Mouse (Mus musculus) bone marrow, adult 2 months (tissue): ENCODE results near the gene Prrt1. TPM values are rescaled to one million over a fixed set of nuclear protein-coding genes. Genes with fewer than 3 reads are reported as not detected.

Experiments used
- H3K27ac ChIP-seq: fragments of 200-500 bp; 2 replicates; pipeline ENCODE4 v1.5.1; 2012; ENCODE audit warnings: low read depth, mild to moderate bottlenecking, control low read depth, inconsistent platforms, low read length; ENCODE audit not compliant: control insufficient read depth, poor library complexity, insufficient read depth
- H3K4me1 ChIP-seq: fragments of 200-500 bp; 2 replicates; pipeline ENCODE4 v1.6.1; 2011; ENCODE audit warnings: low read length; ENCODE audit not compliant: control insufficient read depth, insufficient read depth
- H3K4me3 ChIP-seq: fragments of 200-500 bp; replicated peaks from 2 replicates; pipeline ENCODE3; 2011; ENCODE audit warnings: mild to moderate bottlenecking, low read depth, low read length, control low read depth; ENCODE audit not compliant: control insufficient read depth
- CTCF ChIP-seq: fragments of 200-500 bp; IDR thresholded peaks from 2 replicates; pipeline ENCODE4 v1.5.1; 2011; ENCODE audit warnings: low read length, control low read depth; ENCODE audit not compliant: control insufficient read depth, insufficient read depth
- POLR2A ChIP-seq: fragments of 200-500 bp; IDR thresholded peaks from 2 replicates; pipeline ENCODE4 v1.6.1; 2011; ENCODE audit warnings: low read depth, mild to moderate bottlenecking, control low read depth, low read length, borderline replicate concordance; ENCODE audit not compliant: control insufficient read depth
- WGBS: fragments of 180-500 bp; shearing (Covaris S2); methylation state at CpG from one replicate; pipeline ENCODE4 v1.1.7; 2018; 5-methylcytosine and 5-hydroxymethylcytosine counted together
- polyA plus RNA-seq: library from polyadenylated mRNA; stranded (reverse); fragments of >200 nt; gene quantifications from 2 replicates; pipeline ENCODE4 v1.2.4, GENCODE M21; 2011; ENCODE audit warnings: low replicate concordance; ENCODE audit not compliant: missing spikeins, insufficient read depth, insufficient read length

Prrt1 gene
- polyA plus RNA-seq, 1 experiment: 4.5 TPM

DNA sequence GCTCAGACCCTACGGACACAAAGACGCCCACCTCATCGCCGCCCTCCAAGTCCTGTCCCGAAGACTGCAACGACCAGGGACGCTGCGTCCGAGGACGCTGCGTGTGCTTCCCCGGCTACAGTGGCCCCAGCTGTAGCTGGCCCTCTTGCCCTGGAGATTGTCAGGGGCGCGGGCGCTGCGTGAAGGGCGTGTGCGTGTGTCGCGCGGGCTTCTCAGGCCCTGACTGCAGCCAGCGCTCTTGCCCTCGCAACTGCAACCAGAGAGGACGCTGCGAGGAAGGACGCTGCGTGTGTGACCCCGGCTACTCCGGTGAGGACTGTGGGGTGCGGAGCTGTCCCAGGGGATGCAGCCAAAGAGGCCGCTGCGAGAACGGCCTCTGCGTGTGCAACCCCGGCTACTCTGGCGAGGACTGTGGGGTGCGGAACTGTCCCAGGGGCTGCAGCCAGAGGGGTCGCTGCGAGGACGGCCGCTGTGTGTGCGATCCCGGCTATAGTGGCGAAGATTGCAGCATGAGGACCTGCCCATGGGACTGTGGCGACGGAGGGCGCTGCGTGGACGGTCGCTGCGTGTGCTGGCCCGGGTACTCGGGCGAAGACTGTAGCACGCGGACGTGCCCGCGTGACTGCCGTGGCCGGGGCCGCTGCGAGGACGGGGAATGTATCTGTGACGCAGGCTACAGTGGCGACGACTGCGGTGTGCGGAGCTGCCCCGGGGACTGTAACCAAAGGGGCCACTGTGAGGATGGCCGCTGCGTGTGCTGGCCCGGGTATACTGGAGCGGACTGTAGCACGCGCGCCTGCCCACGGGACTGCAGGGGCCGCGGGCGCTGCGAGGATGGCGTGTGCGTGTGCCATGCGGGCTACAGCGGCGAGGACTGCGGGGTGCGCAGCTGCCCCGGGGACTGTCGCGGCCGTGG is 42.1 kb downstream of the Prrt1 start:
- no peaks in the 10 kb centered on the region for H3K4me1 ChIP-seq
- no peak for TF ChIP-seq POLR2A
- no peak for TF ChIP-seq CTCF
- H3K27ac ChIP-seq: no peak overlapping the region
- 18% methylated on average over 93 of the region's 93 CpGs for WGBS
- H3K4me3 ChIP-seq: no peak overlapping the region

DNA sequence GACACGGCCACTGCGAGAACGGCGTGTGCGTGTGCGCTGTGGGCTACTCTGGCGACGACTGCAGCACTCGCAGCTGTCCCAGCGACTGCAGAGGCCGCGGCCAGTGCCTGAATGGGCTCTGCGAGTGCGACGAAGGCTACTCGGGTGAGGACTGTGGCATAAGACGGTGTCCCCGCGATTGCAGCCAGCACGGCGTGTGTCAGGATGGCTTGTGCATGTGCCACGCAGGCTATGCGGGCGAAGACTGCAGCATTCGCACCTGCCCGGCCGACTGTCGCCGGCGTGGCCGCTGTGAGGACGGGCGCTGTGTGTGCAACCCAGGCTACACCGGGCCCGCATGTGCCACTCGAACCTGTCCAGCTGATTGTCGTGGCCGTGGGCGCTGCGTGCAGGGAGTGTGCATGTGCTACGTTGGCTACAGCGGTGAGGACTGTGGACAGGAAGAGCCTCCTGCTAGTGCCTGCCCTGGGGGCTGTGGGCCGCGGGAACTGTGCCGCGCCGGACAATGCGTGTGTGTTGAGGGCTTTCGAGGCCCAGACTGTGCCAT is 43.0 kb downstream of the Prrt1 start:
- no peak overlapping the region for H3K4me3 ChIP-seq
- WGBS: 35% methylated on average over 49 of the region's 49 CpGs
- TF ChIP-seq POLR2A (no peak), CTCF (no peak)
- H3K27ac ChIP-seq: no peak overlapping the region
- no peaks in the 10 kb centered on the region for H3K4me1 ChIP-seq

DNA sequence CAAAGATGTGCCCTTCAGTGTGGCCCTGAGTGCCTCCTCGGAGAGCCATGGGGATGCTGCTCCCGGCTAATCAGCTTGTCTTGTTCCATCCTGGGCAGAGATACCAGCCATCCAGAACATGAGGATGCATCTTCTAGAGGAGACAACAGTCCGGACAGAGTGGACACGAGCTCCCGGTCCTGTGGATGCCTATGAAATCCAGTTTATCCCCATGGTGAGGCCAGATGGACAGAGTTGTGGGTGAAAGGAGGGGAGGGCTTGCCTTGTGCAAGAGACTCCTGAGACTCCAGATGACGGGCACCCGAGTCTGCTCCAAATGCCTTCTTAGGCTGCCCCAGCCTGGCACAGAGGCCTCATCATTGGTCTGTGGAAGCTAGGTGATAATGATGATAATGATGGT is 43.8 kb downstream of the Prrt1 start:
- H3K27ac ChIP-seq: no peak overlapping the region
- no peak for TF ChIP-seq CTCF
- no peak for TF ChIP-seq POLR2A
- WGBS: 76% methylated on average over 7 of the region's 7 CpGs
- no peak overlapping the region for H3K4me3 ChIP-seq
- H3K4me1 ChIP-seq: no peaks in the 10 kb centered on the region

DNA sequence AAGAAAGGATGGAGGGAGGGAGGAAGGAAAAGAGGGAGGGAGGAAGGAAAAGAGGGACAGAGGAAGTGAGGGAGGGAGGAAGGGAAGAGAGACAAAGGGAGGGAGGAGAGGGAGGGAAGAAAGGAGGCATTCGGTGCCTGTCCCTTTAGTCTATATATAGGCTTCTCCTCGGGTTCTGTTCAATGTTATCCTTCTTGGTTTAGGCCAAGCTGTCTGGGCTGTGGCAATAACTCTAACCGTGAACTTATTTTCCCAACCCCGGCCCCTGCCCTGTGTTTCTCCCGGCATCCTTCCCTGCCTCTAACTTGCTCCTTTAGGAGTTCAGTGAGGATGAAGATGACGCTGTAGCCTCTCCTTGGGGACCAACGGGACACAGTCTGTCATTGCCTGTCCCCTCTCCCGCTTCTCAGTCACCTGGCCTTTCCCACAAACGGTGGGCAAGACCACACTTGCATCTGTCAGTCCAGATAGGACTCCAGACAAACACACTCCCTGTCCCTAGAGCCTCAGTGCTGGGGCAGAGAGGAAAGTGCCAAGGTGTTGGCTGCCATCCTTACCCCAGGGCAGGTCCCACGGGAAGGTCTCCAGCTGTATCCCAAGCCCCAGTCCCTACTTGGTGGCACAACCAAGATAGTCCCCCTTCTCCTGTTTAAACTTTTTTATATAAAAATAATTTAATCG is 45.3 kb downstream of the Prrt1 start:
- Histone ChIP-seq H3K4me1 (no peaks in the 10 kb centered on the region), H3K27ac (no peak overlapping the region), H3K4me3 (no peak overlapping the region)
- 60% methylated on average over 11 of the region's 11 CpGs for WGBS
- TF ChIP-seq CTCF (no peak), POLR2A (no peak)

DNA sequence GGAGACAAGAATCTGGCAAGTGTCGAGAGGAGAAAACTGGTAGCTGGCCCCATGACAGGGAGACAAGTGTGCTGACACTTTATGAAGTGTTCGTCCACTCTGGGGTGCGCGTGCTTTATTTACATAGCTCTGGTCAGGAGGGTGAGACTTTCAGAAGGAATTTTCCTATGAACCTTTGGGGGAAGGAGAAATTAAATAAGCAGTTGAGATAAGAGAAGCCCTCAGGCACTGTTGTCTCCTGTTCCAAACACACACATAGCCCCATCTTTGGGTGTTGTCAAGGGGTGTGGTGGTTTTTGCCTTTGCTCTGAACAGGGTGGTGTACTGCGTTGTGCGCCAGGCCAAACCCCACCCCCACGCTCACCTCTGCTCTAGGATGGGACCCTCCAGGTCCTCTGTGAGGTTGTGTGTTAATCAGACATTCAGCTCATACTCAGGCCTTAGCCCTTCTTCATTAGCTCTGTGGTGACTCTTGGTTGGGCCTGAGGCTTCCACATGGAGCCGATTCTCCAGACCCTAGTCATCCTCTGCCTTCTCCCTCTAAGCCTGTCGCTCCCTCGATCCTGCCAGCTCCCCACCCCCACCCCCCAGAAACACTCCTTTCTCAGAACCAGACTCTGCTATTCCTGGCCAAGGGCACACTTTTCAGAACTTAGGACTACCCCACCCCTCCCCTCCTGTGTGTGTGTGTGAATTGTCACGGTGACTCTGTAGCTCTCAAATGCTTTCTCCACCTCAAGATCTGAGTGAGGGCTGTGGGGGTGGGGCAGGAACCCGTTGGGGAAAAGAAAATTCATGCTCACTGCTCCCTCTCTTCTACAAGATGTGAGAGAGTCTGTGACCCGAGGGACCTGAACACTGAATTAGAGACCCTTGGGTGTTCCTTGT is 46.1 kb downstream of the Prrt1 start:
- Histone ChIP-seq H3K4me1 (no peaks in the 10 kb centered on the region), H3K4me3 (no peak overlapping the region), H3K27ac (no peak overlapping the region)
- TF ChIP-seq CTCF (no peak), POLR2A (no peak)
- 70% methylated on average over 13 of the region's 13 CpGs for WGBS

DNA sequence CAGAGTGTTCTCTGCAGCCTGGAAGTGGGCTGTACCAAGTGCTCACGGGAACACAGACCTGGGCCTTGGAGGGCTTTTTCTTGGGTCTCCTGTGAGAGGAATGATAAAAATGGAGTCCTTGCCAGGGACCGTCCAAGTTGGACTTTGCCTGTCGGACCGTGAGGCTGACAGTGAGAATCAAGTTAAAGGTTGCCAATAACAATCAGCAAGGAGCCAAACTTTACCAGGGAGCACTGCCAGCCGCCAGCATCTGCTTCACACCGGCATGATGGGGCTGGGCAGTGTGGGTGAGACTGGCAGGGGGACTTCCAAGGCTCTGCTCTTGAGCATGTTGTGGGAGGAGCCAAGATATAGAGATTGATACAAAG is 46.7 kb downstream of the Prrt1 start:
- TF ChIP-seq POLR2A (no peak), CTCF (no peak)
- H3K4me3 ChIP-seq: no peak overlapping the region
- H3K4me1 ChIP-seq: no peaks in the 10 kb centered on the region
- 73% methylated on average over 6 of the region's 6 CpGs for WGBS
- no peak overlapping the region for H3K27ac ChIP-seq

DNA sequence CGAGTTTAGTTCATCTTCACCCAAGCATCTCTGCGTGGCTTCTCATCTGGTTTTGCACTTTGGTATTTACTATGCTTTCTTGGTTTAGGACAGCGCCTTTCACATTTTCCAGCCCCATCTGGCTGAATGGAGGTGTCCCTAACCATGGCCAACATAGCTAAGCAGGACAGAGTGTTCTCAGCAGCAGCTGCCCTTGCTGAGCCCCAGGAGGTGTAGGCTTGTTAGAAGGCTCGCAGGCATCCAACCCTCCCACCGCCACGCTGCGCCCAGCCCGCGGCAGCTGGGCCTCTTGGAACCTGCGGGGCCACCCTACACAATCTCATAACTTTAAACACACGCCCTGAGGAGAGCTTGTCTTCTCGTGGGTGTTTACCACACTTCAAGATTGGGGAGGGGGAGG is 47.3 kb downstream of the Prrt1 start:
- H3K4me1 ChIP-seq: no peaks in the 10 kb centered on the region
- no peak overlapping the region for H3K27ac ChIP-seq
- no peak for TF ChIP-seq POLR2A
- TF ChIP-seq CTCF: no peak
- H3K4me3 ChIP-seq: no peak overlapping the region
- WGBS: 78% methylated on average over 12 of the region's 12 CpGs

DNA sequence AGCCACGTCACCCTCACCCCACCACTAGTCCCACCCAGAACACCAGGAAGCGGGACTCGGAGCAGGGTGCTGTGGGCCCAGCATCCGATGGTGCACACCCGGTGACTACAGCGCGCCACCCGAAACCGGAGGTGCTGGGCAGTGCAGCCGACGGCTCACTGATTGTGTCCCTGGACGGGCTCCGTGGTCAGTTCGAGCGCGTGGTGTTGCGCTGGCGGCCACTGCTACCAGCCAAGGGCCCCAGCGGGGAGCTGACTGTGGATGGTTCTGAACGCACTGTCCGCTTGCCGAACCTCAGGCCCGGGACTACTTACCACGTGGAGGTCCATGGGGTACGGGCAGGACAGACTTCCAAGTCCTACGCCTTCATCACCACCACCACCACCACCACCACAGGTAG is 50.9 kb downstream of the Prrt1 start:
- WGBS: 74% methylated on average over 26 of the region's 26 CpGs

More for the DNA sequence above, 50.9 kb downstream of the Prrt1 start:
- H3K4me3 ChIP-seq: no peak overlapping the region
- no peaks in the 10 kb centered on the region for H3K4me1 ChIP-seq
- no peak overlapping the region for H3K27ac ChIP-seq
- TF ChIP-seq CTCF (no peak), POLR2A (no peak)
